Mouse (Mus musculus): ENCODE data around the gene Gm21969.

The Gm21969 gene

GRCm38 (mm10) chr4:139585713-139586112 is 17.3 kb upstream of the Gm21969 start:
- DNase-seq (ENCODE audit: low read depth, low spot score): no peak

- DNase-seq (ENCODE audit: low read depth, low spot score): peak; percentile 77
These were observed 15.6 kb upstream of the Gm21969 start for GRCm38 (mm10) chr4:139587370-139587769.

- DNase-seq (ENCODE audit: low read depth, low spot score): no peak
These were observed 15.2 kb upstream of the Gm21969 start for GRCm38 (mm10) chr4:139587773-139588172.

GRCm38 (mm10) chr4:139589351-139590027 is 13.5 kb upstream of the Gm21969 start:
- no peak for DNase-seq (ENCODE audit: low read depth, low spot score)

GRCm38 (mm10) chr4:139590446-139590845 is 12.5 kb upstream of the Gm21969 start:
- peak; percentile 96 for DNase-seq (ENCODE audit: low read depth, low spot score)

- DNase-seq (ENCODE audit: low read depth, low spot score): no peak
These were observed 10.1 kb upstream of the Gm21969 start for GRCm38 (mm10) chr4:139592895-139593294.

- no peak for DNase-seq (ENCODE audit: low read depth, low spot score)
These were observed 9.6 kb upstream of the Gm21969 start for GRCm38 (mm10) chr4:139593383-139593782.

GRCm38 (mm10) chr4:139594062-139594461 is 8.9 kb upstream of the Gm21969 start:
- DNase-seq (ENCODE audit: low read depth, low spot score): no peak

- DNase-seq (ENCODE audit: low read depth, low spot score): peak; percentile 62
These were observed 6.3 kb upstream of the Gm21969 start for GRCm38 (mm10) chr4:139596715-139597114.

GRCm38 (mm10) chr4:139597286-139598284 is 5.4 kb upstream of the Gm21969 start:
- DNase-seq (ENCODE audit: low read depth, low spot score): no peak

GRCm38 (mm10) chr4:139598356-139598755 is 4.6 kb upstream of the Gm21969 start:
- no peak for DNase-seq (ENCODE audit: low read depth, low spot score)

- peak; percentile 88 for DNase-seq (ENCODE audit: low read depth, low spot score)
These were observed 4.0 kb upstream of the Gm21969 start for GRCm38 (mm10) chr4:139598950-139599518.

GRCm38 (mm10) chr4:139601519-139602356 is 1.2 kb upstream of the Gm21969 start:
- peak; percentile 75 for DNase-seq (ENCODE audit: low read depth, low spot score)

GRCm38 (mm10) chr4:139605216-139605615 is 2.2 kb downstream of the Gm21969 start:
- no peak for DNase-seq (ENCODE audit: low read depth, low spot score)

- DNase-seq (ENCODE audit: low read depth, low spot score): no peak
These were observed 3.7 kb downstream of the Gm21969 start for GRCm38 (mm10) chr4:139606732-139607131.

- DNase-seq (ENCODE audit: low read depth, low spot score): no peak
These were observed 6.0 kb downstream of the Gm21969 start for GRCm38 (mm10) chr4:139608975-139609374.

GRCm38 (mm10) chr4:139610954-139611353 is 8.0 kb downstream of the Gm21969 start:
- DNase-seq (ENCODE audit: low read depth, low spot score): no peak

GRCm38 (mm10) chr4:139611542-139611953 is 8.6 kb downstream of the Gm21969 start:
- DNase-seq (ENCODE audit: low read depth, low spot score): peak; percentile 83

- peak; percentile 55 for DNase-seq (ENCODE audit: low read depth, low spot score)
These were observed 11.7 kb downstream of the Gm21969 start for GRCm38 (mm10) chr4:139614524-139615260.

GRCm38 (mm10) chr4:139616276-139617000 is 13.5 kb downstream of the Gm21969 start:
- no peak for DNase-seq (ENCODE audit: low read depth, low spot score)
